Mouse (Mus musculus) midbrain, embryonic 16.5 days (tissue): ENCODE measurements around the gene Slc15a3. TPM values are rescaled to one million over a fixed set of nuclear protein-coding genes. Genes with fewer than 3 reads are reported as not detected.

ENCODE experiments used
- polyA plus RNA-seq: library from polyadenylated mRNA; unstranded; fragments of >200 nt; fragmentation: Nextera tagmentation; extraction: Ambion mirVana; gene quantifications from 2 replicates; pipeline ENCODE4 v1.2.1, GENCODE M21; 2015

Gene Slc15a3
- polyA plus RNA-seq, 1 experiment from 2014 or later: 0.30 TPM

Other genes with a start within 250 kb of the Slc15a3 start
- 218 and 234 TPM in 2 replicates for gene Ddb1, start 234.4 kb upstream of the Slc15a3 start, polyA plus RNA-seq
- gene Tkfc, start 234.1 kb upstream of the Slc15a3 start, polyA plus RNA-seq: 24.6 and 25.4 TPM in 2 replicates
- gene Vwce, start 205.5 kb upstream of the Slc15a3 start, polyA plus RNA-seq: 1.1 and 2.0 TPM in 2 replicates
- not detected in 2 replicates for gene Pga5, start 161.7 kb upstream of the Slc15a3 start, polyA plus RNA-seq
- gene Vps37c, start 151.0 kb upstream of the Slc15a3 start, polyA plus RNA-seq: 28.6 and 31.2 TPM in 2 replicates
- gene Cd5, start 100.7 kb upstream of the Slc15a3 start, polyA plus RNA-seq: 0.48 and 0.78 TPM in 2 replicates
- 0.06 TPM in 1 of 2 replicates, not detected in the other for gene Cd6, start 9.7 kb upstream of the Slc15a3 start, polyA plus RNA-seq
- gene Tmem132a, start 30.2 kb downstream of the Slc15a3 start, polyA plus RNA-seq: 242 and 267 TPM in 2 replicates
- 47.0 TPM in 2 replicates for gene Tmem109, start 42.3 kb downstream of the Slc15a3 start, polyA plus RNA-seq
- 38.9 and 40.1 TPM in 2 replicates for gene Prpf19, start 55.5 kb downstream of the Slc15a3 start, polyA plus RNA-seq
- gene Zp1, start 80.9 kb downstream of the Slc15a3 start, polyA plus RNA-seq: 0.58 and 0.89 TPM in 2 replicates
- 0.09 and 0.14 TPM in 2 replicates for gene Ptgdr2, start 97.4 kb downstream of the Slc15a3 start, polyA plus RNA-seq
- gene Ccdc86, start 109.5 kb downstream of the Slc15a3 start, polyA plus RNA-seq: 12.8 and 13.5 TPM in 2 replicates
- gene Ms4a10, start 134.9 kb downstream of the Slc15a3 start, polyA plus RNA-seq: not detected in 2 replicates
- gene Ms4a15, start 153.5 kb downstream of the Slc15a3 start, polyA plus RNA-seq: not detected in 2 replicates
- not detected in 2 replicates for gene Ms4a18, start 178.3 kb downstream of the Slc15a3 start, polyA plus RNA-seq
- not detected in 2 replicates for gene Ms4a8a, start 241.4 kb downstream of the Slc15a3 start, polyA plus RNA-seq